Mouse (Mus musculus) liver, adult 10 weeks (tissue): ENCODE data around the gene Eef1g. TPM values are rescaled to one million over a fixed set of nuclear protein-coding genes. Genes with fewer than 3 reads are reported as not detected.

ENCODE experiments used
- polyA plus RNA-seq: library from polyadenylated mRNA; stranded (reverse); fragments of 350-450 nt; fragmentation: Illumina TruSeq; extraction: RNeasy Lipid Tissue Mini Kit (QIAGEN cat#74804); gene quantifications from one replicate; pipeline ENCODE4 v1.2.3, GENCODE M21; 2014; ENCODE audit warnings: low read depth, low replicate concordance

Eef1g gene
- 44.9 TPM for polyA plus RNA-seq

DNA sequence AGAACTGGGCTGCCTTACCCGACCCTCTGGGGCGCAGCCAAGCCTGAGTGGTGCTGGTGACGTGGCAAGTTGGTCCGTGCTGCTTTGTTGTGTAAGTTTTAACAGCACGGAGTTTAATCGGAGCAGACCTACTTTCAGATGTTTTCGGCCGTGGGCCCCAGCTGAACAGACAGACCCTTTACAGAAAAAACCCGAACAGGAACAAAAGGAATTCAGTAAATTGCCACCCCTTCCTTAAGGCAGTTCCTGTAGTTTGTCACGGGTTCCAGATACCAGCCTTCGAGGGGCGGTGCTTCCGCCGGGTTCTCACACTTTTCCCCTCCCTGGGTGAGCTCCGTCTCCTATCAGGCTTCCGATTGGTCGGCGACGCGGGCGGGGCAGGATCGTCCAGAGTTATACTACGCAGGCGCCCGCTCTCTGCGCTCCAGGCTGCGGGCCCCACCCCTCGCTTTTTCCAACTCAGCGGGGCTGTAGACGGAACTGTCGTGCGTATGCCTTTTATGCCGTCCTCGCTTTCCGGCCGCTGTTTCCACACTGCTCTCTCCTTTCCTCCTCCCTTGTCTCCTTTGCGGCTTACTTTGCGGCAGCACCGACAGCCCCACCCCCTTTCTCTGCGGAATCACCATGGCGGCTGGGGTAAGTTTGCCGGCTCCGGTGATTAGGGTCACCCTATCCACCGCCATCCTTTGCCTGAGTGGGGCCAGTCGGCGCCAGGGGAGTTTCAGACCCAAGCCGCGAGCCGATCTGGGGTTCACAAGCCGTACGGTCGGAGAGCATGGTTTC is at the start of gene Eef1g:
TSS of gene Eef1g (plus strand) at position 452 of the 783 bp plus-strand sequence.

DNA sequence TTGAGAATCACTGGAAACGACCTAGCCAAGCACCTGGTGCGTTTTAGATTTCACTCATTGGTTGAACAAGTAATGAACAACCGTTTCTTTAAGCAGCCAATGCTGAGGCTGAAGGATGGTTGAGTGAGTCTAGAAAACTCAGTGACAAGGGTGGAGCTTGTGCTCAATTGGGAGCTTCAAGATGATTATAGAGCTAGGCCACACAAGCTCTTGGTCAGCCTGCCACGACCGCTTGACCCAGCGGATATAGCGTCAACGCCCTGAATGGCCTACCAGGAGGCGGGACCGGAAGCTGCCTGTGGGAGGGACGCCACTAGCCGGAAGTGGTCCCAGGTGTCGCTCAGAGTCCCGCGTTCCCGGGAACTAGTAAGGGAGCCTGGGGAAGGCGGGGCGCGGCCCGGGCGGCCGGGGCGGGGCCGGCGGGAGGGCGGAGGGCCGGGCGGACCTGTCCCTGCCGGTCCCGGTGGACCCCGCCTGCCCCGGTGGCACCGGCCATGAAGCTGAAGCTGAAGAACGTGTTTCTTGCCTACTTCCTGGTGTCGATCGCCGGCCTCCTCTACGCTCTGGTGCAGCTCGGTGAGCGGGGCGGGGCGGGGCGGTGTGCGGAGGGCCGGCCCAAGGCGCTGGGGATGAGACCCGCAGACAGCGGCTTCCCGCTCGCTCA is 46.6 kb upstream of the Eef1g start, which contains the start of gene B3gat3:
TSS of gene B3gat3 (plus strand) at position 302 of the 664 bp plus-strand sequence.

DNA sequence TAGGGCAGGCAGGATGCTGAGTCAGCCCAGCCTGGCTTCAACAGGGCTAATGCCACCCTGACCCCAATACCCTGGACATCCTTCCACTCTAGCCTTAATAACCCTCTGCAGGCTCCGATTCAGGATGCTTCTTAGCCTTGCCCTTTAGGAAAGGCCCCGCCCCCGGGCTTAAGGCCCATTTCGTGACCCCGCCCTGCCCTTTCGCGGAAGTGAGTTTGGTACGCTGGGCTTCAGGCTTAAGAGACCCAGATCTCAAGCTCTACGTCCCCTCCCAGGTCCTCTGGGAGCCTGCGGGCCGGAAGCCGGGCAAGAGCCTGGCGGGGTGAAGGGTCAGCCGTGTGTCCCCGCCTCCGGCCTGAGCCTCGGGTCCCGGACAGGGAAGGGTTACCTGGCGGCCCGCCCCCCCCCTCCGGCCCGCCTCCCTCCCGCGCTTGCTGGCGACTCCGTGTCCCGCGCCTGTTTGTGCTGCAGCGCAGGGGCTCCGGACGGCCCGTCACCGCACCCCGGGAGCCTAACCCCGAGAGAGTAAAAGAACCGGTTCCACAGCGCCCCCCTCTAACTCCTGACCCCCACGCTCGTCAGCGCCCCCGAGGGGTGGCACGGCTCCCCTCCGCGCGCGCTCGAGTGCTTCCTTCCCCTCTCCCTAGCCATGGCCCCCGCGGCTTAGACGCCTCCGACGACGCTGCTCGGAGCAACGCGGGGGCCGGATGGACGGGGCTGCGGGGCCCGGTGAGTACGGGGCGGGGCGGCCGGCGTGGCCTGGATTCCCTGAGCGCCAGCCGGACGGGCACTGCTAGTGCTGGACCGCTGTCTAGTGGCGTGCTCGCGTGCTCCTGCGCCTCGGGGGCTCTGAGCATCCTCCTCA is 37.4 kb upstream of the Eef1g start, which contains the start of the genes Rom1 and Eml3:
TSS of gene Rom1 (minus strand) at position 133 of the 865 bp plus-strand sequence.
TSS of gene Eml3 (plus strand) at position 329 of the 865 bp plus-strand sequence.

DNA sequence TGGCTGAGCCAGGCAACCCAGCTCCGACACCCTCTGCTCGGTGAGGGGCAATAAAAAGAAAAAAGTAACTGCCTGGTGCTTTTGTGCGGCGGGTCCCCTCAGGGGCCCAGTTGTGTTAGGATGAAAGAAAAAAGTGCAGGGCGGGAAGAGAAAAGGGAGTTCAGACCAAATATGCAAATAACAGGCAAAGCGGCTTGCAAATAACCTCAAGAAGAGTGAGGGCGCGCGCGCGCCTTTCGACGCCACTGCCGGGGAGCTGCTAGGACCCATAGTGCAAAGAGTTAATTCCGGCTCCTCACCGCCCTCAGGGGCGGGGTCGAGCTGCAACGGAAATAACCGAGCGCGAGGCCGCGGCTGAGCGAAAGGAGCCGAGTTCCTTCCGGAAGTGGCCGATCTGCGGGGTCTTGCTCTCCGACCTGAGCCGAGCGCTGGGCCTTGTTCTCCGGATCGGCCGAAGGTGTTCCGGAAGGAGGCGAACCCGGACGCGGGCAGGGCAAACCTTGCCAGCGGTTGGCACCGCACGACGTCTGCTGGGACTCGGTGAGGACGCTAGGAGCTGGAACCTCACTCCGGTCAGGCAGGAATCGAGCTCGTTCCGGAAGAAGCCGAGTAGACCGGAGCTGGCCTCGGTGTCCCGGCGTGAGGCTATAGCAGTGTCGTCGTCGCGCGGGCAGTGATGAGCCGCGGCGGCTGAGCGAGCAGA is 25.2 kb upstream of the Eef1g start, which contains the start of gene Mta2:
TSS of gene Mta2 (plus strand) at position 361 of the 703 bp plus-strand sequence.

DNA sequence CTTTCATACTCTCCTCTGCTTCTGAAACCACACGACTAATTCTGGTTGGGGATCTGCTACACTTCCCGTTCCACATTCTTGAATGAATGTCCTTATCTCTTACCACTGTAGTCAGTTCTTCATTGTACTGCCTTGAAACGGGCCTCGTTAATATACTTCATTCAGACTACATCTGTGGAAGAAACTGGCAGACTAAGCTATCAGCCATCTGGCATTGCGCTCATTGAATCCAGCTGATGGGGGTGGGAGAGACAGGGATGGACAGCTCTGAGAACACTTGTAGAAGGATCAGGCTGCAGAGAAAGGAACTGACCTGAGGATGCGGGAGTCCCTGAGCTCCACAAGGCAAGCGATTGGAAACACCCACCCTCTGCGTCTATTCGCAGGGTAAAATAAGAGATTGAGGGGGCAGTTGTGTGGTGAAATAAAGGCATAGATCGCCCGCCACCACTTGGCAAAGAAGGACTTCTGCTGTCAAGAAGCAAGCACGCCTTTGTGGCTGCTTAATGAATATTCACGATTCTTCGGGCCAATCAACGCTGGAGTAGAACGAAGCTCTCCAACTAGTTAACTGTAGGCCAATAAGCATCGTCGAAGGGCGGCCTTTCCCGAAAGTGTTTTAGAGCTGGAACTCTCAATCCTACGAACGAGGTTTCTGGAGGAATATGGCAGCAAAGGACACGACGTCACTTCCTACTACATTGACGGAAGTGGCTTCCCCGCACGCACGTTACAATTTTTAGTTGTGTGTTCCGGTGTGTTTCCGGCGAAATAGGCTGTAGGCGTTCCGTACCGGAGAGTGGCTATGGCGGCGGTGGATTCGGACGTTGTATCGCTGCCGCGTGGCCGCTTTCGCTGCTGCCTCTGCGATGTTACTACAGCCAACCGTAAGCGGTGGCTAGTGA is 13.5 kb upstream of the Eef1g start, which contains the start of gene Tut1:
TSS of gene Tut1 (plus strand) at position 713 of the 905 bp plus-strand sequence.

DNA sequence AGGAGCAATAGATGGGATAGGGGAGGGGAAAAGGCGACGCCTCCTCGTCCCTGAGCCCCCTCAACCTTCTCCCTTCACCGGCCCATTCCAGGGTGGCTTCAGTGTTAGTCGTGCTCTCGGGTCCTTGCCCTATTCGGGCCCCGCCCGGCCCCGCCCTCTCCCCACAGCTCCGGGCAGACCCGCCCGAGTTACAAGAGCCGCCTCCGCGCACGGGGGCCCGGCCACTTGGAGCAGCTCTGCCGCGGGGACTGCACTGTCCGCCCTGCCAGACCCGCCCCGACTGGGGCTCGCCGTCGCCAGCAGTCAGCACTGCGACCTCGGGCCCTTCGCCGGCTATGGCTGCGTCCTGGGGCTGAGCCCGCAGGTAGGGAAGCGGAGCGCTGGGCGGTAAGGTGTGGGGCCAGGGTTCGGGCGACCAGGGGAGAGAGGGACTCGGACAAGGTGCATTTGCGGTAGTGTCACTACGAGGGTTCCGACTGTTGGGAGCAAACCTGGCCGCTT is 22.3 kb downstream of the Eef1g start, which contains the start of gene Ahnak:
TSS of gene Ahnak (plus strand) at position 219 of the 501 bp plus-strand sequence.

Other genes with a start within 250 kb of the Eef1g start
- 49.2 TPM for gene Slc3a2, start 243.7 kb upstream of the Eef1g start, polyA plus RNA-seq
- 8.7 TPM for gene Wdr74, start 231.2 kb upstream of the Eef1g start, polyA plus RNA-seq
- gene 1700092M07Rik, start 226.3 kb upstream of the Eef1g start, polyA plus RNA-seq = not detected
- 45.2 TPM for gene Stx5a, start 225.6 kb upstream of the Eef1g start, polyA plus RNA-seq
- gene Nxf1, start 210.0 kb upstream of the Eef1g start, polyA plus RNA-seq = 39.4 TPM
- 19.2 TPM for gene Tmem223, start 196.0 kb upstream of the Eef1g start, polyA plus RNA-seq
- gene Tmem179b, start 192.6 kb upstream of the Eef1g start, polyA plus RNA-seq = 30.8 TPM
- gene Taf6l, start 180.6 kb upstream of the Eef1g start, polyA plus RNA-seq = not detected
- 19.2 TPM for gene Polr2g, start 168.5 kb upstream of the Eef1g start, polyA plus RNA-seq
- not detected for gene Zbtb3, start 164.5 kb upstream of the Eef1g start, polyA plus RNA-seq
- gene Ttc9c, start 147.7 kb upstream of the Eef1g start, polyA plus RNA-seq = 27.0 TPM
- 49.7 TPM for gene Hnrnpul2, start 147.0 kb upstream of the Eef1g start, polyA plus RNA-seq
- not detected for gene AC129217.1, start 137.3 kb upstream of the Eef1g start, polyA plus RNA-seq
- gene Bscl2, start 129.6 kb upstream of the Eef1g start, polyA plus RNA-seq = 6.6 TPM
- not detected for gene Gng3, start 127.8 kb upstream of the Eef1g start, polyA plus RNA-seq
- not detected for gene Lrrn4cl, start 116.3 kb upstream of the Eef1g start, polyA plus RNA-seq
- 32.8 TPM for gene Ubxn1, start 95.5 kb upstream of the Eef1g start, polyA plus RNA-seq
- 2.7 TPM for gene Uqcc3, start 86.1 kb upstream of the Eef1g start, polyA plus RNA-seq
- gene Lbhd1, start 83.3 kb upstream of the Eef1g start, polyA plus RNA-seq = 49.1 TPM
- not detected for gene Gm49403, start 83.1 kb upstream of the Eef1g start, polyA plus RNA-seq
- 9.1 TPM for gene 1810009A15Rik, start 78.2 kb upstream of the Eef1g start, polyA plus RNA-seq
- not detected for gene Gm49416, start 78.1 kb upstream of the Eef1g start, polyA plus RNA-seq
- gene Ints5, start 74.0 kb upstream of the Eef1g start, polyA plus RNA-seq = 0.77 TPM
- 79.5 TPM for gene Ganab, start 69.0 kb upstream of the Eef1g start, polyA plus RNA-seq
- 6.2 TPM for gene B3gat3, start 46.7 kb upstream of the Eef1g start, polyA plus RNA-seq
- gene Rom1, start 37.7 kb upstream of the Eef1g start, polyA plus RNA-seq = 0.50 TPM
- 5.5 TPM for gene Eml3, start 37.5 kb upstream of the Eef1g start, polyA plus RNA-seq
- gene Mta2, start 25.2 kb upstream of the Eef1g start, polyA plus RNA-seq = 28.0 TPM
- 2.6 TPM for gene Tut1, start 13.2 kb upstream of the Eef1g start, polyA plus RNA-seq
- gene Ahnak, start 22.2 kb downstream of the Eef1g start, polyA plus RNA-seq = 3.2 TPM
- not detected for gene Scgb1a1, start 120.9 kb downstream of the Eef1g start, polyA plus RNA-seq
- 7.7 TPM for gene Asrgl1, start 168.6 kb downstream of the Eef1g start, polyA plus RNA-seq